Mouse (Mus musculus) Muller cell, postnatal 12 days (primary cell): ENCODE measurements at regions not wholly inside any gene's neighbourhood (a gene's known extent, or its start where the extent isn't known, plus 50 kb on each side); places are given as distances from the start of the nearest gene placed in this dataset.
A peak's percentile ranks its signal among the peaks of the same experiment; 100 is the strongest.

ENCODE experiments used
- DNase-seq: peaks from one replicate; pipeline ENCODE4 v3.0.0-alpha.2; 2015; ENCODE audit errors: inconsistent ontology term

- peak; percentile 20 for DNase-seq
These were observed 51.8 kb upstream of the Sv2b start for GRCm38 (mm10) chr7:75360874-75361273.

- no peak for DNase-seq
These were observed 53.5 kb upstream of the Sv2b start for GRCm38 (mm10) chr7:75362541-75362940.

GRCm38 (mm10) chr7:75365480-75365879 lies 56.4 kb upstream of the Sv2b start:
- DNase-seq: peak; percentile 39

DNA sequence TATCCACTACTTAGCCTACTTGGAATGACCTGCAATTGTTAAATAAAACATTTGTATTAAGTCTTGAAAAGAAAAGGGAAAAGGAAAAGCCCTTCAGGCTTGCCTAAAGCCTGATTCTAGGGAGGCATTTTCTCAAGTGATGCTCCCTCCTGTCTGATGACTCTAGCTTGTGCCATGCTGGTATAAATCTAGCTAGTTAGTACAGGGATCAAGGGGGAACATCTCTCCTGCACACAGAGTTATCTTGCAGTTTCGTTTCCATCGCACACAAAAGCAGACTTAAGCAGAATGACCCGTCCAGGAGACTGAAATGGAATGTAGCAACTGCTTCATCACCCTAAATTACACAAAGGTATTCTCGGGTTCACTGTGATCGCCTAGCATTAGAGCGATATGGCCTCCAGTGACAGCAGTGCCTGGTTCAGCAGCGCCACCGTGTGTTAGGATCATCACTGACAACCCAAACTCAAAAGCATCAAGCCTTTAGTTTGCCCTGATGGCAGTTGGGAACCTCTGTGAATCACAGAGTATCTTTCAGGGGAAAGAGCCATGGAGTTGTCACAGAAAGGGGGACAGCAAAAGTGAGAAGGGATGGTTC lies 57.3 kb upstream of the Sv2b start:
- peak; percentile 56 for DNase-seq

- no peak for DNase-seq
These were observed 59.3 kb upstream of the Sv2b start for GRCm38 (mm10) chr7:75368315-75368714.

DNA sequence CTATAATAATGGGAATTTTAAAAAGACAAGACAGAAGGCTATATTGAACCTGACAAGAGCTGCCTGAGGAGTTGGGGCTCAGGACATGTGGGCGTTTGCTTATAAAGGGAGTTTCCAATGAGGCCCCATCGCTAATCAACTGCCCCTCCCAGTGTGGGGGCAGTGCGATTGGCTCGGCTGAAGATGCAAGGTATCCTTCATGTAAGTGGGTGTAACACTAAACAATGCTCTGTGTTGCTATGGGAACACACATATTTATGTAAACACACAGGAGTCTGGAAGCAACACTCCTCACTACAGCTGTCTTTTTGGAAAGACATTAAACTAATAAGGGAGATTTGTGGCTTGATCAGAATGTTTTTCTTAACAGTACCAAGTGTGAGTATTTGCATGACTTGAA lies 60.3 kb upstream of the Sv2b start:
- DNase-seq: peak; percentile 37

GRCm38 (mm10) chr7:75370595-75371519 lies 61.8 kb upstream of the Sv2b start:
- DNase-seq: peak; percentile 80

DNA sequence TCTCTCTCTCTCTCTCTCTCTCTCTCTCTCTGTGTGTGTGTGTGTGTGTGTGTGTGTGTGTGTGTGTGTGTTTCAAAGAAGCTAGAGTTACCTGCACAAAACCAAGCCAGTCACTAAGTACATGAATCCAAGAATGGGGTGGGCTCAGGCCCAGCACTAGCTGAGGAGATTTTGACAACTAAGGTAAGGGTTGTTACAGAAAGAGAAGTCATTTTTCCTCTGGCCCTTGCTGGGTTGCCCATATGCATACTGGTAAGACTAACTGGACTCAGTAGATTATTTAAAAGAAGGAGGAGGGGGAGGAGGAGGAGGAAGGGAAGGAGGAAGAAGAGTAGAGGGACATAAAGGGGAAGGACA lies 62.4 kb upstream of the Sv2b start:
- DNase-seq: no peak

DNA sequence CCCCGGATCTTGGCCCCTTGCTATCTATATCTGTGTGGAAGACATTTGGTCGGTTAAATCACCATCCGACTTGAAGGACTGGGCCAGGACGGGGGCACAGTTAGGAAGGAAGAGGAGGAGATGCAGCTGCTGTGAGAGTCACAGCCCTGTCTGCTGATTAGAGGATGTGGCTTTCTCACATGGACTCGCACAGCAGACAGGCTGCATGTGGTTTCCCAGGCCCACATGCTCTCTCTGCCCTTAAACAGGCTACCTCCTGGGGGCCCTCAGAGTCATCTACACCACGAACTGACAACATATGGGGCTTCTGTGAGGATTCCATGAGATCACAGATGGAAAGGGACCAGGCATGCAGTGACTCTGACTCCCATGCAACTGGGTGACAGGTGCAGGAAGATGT lies 62.9 kb upstream of the Sv2b start:
- DNase-seq: peak; percentile 24

DNA sequence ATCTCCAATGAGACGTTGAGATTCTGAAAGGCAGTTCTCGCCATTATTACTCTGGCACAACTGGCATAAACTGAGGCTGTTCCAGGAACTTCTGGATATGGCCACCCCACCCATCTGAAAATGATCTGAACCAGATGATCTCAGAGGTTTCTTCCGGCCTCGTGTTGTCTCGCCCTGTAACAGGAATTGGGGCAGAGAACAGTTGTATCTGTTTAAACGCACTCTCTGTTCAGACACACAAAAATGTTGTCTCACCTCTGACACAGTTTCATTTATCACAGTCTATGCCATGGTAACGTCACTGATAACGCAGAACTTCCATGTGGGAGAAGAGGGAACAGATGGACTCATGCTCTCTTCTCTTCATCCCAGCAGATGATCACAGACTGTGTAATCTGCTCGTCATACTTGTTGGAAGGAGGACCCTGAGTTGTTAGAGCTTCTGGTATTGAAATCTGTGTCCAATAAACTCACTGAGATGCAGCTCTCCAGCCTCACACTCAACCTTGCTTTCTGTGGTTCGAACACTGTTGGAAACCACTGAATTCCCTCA lies 63.9 kb upstream of the Sv2b start:
- no peak for DNase-seq

DNA sequence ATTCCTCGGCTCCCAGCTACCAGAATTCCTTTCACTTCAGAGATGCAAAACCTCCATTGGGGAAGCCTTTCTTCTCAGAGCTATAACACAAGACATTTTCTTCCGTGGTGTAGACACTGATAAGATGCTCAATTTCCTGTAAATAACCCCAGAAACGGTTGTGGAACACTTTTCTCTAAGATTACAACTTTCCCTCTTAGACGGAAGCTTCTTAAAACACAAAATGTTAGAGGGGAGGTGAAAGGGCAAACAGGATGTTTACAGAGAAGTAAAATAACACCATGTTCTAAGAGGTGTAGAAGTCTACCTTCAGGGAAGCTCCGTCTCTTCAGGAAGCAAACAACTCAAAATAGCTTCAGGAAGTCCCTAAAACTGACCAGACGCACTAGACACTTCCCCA lies 65.4 kb upstream of the Sv2b start:
- DNase-seq: no peak

GRCm38 (mm10) chr7:75379595-75379994 lies 70.5 kb upstream of the Sv2b start:
- DNase-seq: peak; percentile 54

DNA sequence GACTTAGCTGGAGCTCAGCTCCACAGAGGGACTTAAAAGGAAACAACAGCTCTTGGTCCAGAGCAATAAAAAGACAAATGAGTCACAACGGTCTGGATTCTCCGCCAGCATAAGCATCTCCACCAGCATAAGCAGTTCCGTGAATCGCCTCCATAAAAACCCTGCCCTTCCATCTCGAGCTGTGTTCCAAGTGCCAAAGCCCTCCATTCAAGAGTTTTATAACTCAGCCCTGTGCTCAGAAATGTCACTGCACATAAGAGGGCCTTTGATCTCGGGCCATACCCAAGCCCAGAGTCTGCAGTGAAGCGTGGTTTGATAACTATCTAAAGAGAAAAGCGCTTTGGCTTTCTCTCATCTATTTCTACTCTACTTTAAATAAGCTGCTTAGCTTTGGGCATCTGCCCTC lies 70.8 kb upstream of the Akap13 start:
- peak; percentile 93 for DNase-seq

DNA sequence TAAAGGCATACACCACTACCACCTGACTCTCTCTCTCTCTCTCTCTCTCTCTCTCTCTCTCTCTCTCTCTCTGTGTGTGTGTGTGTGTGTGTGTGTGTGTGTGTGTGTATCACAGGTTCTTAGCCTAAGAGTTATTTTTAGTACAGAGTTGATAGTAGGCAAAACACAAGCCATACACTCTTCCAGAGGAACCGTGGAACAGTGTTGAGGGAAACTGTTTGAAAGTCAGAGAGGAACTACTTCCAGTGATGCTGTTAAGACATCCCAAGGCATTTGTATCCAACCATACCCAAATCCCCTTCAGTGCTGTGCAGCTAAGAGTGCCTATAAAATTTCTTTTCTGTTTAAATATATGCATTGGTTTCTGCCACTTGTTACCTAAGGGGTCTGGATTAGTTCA lies 68.3 kb upstream of the Akap13 start:
- DNase-seq: no peak

DNA sequence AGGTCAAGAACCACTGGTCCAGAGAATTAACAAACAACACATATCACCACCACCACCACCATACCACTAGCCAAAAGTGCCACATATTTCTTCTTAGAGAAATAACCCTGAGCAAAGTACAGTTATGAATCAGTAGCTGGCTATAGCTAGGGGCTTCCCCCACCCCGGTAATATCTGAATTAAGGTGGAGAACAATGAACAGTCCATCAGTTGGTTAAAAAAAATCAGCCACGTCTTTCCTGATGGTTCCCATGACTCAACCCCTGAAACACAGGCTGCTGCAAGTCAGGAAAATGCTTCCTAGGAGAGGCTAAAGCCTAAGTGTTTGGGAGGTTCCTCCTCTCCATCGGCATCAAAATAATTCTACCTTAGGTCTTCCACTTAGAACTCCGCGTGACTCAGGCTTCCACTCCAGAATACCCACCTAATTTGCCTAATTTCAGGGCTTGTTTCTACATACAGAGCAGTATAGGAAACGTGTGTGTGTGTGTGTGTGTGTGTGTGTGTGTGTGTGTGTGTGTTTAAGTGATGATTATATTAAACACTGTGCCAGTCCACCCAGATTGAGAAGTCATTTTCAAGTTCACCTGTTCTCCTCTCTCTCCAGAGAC lies 67.4 kb upstream of the Akap13 start:
- no peak for DNase-seq

DNA sequence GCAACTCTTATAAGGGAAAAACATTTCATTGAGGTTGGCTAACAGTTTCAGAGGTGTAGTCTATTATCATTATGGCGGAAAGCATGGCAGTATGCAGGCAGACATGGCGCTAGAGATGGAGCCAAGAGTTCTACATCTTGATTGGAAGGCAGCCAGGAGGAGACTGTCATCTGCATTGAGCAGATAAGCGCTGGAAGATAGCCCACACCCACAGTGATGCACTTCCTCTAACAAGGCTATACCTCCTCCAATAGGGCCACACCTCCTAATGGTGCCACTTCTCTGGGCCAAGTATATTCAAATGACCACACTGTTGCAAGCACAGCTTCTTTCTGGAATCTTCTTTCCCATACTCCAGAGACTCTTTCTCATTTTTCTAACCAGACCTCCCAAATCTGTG lies 65.2 kb upstream of the Akap13 start:
- DNase-seq: no peak

DNA sequence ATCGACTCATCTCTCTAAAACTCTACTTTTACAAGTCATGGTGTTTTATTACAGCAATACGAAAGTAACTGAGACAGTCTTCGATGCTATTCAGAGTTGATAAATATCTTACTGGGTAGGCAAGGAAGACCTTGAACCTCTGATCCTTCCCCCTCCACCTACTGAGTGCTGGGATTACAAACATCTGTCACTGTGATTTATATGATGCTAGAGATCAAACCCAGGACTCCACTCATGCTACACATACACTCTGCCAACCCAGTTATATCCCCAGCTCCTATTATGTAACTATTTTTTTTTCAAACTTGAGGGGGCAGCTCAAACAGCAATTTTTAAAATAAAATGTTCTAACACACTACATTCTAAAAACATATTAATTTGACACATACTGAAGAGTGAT lies 62.6 kb upstream of the Akap13 start:
- no peak for DNase-seq

- no peak for DNase-seq
These were observed 61.9 kb upstream of the Akap13 start for GRCm38 (mm10) chr7:75393466-75393865.

- peak; percentile 83 for DNase-seq
These were observed 60.3 kb upstream of the Akap13 start for GRCm38 (mm10) chr7:75394866-75395580.

- peak; percentile 38 for DNase-seq
These were observed 57.8 kb upstream of the Akap13 start for GRCm38 (mm10) chr7:75397559-75397958.

GRCm38 (mm10) chr7:75398480-75398879 lies 56.9 kb upstream of the Akap13 start:
- peak; percentile 57 for DNase-seq
